Mouse (Mus musculus): Measurements from ENCODE around the gene Bcl6b.

The Bcl6b gene

DNA sequence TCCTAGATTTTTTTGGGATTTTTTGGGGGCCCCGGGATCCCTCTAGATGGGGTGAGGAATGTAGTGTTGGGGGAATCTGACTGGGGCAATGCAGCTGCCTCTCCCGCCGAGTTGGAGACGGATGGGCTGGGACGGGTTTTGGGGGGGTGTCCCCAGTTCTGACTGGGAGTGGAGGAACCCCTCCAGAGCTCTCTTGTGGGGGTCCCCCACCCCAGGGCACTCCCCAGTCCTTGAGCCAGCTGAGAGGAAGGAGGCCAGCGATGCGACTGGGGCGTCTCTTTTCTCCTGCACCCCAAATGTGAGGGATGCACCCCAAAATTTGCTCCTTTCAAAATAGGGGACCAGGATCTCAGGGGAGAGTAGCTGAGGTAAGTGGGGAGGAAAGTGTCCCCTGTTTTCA lies 3.4 kb upstream of the Bcl6b start:
- DNase-seq: no peak

DNA sequence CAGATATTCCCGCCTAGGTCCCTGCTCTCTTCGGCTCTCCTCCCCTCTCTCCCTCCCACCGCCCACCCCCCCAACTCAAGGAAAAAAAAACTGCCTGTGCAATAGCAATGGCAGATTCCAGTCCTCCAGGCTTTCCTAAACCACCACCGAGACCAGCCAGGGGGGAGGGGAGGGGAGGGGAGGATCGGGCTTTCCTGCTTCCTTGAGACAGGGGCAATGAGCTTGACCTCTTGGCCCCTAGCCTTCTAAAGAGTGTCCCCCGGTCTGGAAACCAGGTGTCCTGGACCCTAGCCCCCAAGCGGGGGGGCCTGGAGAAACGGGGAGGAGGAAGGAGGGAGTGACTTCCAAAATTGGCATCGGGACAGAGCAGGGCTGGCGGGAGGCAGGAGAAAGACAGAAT lies 2.9 kb upstream of the Bcl6b start:
- DNase-seq: peak in 1 of 2 experiments; percentile 30

DNA sequence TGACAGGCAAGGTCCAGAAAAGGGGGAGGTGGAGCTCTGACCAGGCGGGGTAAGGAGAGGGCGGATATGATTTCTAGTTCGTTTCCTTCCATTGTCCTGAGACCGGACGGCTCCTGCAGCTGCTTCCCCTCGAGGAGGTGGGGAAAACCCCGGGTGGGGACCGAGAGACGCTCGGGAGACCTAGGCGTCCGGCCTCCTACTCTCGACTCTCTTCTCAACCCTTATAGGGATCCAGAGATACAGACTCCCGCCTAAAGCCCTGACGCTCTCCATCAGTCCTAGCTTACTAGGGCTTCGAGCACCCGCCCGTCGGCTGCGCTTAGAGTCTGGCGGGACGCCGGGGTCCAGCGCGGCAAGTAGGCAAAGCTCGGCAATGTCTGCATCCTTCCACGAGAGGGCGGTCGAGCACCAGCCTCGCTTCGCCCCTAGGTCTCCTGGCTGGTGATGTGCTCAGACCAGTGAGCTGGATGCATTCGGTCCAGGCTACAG lies 685 bp upstream of the Bcl6b start:
- peak; percentile 82 to 87 for DNase-seq

DNA sequence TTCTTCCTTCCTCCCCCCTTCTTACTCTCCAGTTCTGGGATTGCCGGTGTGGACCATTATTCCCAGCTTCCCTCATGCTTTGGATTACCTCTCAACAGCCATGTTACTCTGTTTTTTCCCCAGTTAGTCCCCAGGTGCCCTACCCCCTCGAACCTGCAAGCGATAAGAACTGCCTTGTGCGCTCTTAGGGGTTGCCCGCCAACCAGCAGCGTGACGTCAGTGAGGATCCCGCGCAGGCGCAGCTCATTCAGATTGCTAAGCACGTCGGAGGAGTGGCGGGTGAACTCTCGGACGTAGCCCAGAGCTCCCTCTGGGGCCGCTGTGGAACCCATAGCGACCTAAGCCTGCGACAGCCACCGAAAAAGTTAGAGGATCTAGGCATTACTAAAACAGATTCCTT lies 770 bp downstream of the Bcl6b start:
- peak; percentile 90 to 95 for DNase-seq

DNA sequence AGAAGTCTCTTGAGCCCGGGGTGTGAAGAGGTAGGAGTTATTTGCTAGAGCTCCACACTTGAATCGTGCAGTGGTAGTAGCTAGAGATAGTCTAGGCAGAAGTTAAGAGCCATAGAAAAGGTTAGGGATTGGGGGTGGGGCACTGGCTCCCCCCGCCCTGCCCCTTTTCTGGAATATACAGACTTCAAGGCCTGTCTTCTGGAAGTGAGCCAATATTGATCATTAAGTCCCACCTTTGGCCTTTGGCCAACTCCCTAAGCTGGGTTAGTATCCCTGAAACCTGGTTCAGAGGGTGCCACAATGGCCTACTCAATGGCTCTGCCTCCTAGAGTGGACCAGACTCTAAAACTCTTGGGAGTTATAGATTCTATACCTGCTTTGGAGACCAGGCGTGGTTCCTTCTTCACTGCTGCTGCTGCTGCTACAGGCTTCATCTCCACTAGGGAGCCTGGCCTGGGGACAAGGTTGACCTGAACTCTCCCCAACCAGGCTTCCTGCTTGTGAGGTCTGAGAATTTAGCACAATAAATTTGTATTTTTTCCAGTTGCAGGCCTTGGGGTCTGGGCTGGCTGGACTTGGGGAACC lies 1.8 kb downstream of the Bcl6b start:
- no peak for DNase-seq

DNA sequence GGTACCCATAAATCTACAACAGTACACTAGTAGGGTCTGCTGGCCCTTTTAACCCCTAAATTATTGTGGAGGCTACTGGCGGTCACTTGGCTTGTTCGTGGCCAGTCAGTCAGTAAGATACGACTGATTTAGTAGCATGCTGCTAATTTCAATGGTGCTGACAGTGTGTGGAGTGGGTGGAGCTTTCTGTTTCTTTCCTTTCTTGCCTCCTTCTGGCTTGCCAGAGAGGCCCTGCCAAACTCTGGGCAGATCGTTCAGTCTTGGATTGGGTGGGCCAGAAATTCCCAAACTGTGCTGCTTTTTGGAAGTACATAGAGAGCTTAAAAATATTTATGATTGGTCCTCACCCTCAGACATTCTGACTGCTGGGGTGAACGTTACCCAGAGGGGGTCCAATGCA lies 2.5 kb downstream of the Bcl6b start:
- no peak for DNase-seq

DNA sequence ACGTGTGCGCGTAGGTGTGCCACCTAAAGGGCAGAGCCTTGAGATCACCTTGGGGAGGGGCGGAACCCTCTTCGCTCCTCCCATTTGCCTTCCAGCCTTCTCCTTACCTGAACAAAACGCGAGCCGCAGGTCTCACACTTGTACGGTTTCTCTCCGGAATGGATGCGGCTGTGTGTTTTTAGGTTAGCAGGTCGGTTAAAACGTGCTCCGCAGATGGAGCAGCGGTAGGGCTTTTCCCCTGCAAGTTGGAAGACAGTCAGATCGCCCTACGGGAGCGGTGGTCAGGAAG lies 3.1 kb downstream of the Bcl6b start:
- DNase-seq: peak; percentile 66 to 72

DNA sequence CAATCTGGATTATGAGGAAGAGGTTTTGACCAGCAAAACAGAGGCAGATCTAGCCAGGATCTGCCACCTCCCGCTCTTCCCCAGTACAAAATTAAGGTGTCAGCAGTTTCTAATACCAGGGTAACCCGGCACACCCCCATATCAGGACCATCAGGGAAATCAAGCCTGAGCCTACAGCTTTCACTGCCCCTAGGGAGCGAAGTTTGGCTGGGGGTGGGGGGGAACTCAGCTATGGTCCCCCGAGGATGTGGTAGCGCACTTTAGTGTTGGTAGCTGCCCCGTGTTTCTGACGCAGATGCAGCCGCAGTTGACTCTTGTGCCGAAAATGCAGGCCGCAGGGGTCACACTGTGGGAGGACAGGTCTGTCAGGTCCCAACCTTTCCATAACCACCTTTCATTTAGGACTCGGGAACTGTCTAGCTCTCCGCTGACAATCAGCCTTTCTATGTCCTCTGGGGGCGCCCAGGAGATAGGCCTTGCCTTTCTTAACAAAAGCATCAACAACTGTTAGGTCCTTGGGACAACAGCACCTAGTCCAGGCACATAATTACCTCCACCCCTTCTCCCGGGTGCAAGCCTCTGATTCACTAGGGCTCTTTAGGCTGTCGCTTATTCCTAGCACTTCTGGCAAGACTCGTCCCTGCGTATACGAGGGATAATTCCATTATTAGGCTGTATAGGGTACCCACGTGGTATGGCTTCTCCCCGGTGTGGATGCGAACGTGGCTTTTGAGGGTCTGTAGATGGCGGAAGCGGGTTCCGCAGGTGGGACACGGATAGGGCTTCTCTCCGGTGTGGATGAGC lies 3.6 kb downstream of the Bcl6b start:
- DNase-seq: no peak

DNA sequence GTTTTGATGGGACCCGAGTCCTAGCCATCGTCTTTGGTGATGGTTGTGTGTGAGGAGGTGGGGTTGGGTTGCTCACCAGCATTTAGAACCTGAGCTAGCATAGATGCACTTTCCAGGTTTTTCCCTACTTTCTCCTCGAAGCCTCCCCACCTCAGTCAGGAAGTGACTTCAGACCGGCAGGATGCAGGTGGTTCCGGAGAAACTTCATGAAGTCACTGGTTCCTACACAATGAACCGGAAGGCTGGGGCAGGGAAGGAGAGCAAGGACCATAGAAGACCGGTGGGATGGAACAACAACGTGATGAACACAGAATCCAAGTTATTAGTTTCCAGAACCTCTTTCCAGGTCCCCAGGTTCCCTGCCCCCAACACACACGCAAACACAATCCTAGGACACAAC lies 5.9 kb downstream of the Bcl6b start:
- peak; percentile 65 to 77 for DNase-seq

DNA sequence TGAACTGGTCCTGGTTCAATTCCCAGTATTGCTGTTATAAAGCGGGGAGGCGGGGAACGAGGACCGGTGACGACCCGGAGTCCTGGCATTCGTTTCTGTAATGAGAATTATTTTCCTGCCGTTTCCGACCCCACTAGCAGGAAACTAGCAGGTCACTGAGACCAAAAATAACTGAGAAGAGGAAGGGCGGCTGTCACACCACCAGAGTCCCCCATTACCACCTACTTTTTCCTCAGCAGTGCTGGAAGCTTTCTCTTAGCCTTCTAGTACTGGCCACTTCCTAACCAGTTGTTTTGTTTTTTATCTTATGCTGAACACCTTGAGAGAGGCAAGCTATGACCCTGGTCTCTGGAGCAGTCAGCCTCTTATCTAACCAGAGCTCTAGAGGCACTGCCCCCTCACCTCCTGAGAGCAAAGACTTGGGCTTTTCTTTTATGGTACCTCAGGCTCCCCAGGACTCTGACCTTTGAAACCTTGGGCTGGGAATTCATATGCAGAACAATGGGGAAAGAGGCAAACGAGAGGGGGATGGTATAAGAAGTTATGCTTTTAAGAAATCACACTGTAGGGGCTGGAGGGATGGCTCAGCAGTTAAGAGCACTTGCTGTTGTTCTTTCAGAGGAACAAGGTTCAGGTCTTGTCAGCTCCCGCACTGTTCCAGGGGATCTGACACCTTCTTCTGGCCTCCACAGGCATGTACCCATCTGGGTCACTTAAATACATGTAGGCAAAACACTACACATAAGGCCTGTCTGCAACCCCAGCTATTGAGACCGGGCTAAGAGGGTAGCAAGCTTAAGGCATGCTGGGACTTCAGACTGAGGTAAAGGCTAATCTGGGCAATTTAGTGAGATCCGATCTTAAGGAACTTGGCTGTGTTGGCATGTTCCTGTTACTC lies 7.7 kb downstream of the Bcl6b start:
- peak in 1 of 2 experiments; percentile 26 for DNase-seq

DNA sequence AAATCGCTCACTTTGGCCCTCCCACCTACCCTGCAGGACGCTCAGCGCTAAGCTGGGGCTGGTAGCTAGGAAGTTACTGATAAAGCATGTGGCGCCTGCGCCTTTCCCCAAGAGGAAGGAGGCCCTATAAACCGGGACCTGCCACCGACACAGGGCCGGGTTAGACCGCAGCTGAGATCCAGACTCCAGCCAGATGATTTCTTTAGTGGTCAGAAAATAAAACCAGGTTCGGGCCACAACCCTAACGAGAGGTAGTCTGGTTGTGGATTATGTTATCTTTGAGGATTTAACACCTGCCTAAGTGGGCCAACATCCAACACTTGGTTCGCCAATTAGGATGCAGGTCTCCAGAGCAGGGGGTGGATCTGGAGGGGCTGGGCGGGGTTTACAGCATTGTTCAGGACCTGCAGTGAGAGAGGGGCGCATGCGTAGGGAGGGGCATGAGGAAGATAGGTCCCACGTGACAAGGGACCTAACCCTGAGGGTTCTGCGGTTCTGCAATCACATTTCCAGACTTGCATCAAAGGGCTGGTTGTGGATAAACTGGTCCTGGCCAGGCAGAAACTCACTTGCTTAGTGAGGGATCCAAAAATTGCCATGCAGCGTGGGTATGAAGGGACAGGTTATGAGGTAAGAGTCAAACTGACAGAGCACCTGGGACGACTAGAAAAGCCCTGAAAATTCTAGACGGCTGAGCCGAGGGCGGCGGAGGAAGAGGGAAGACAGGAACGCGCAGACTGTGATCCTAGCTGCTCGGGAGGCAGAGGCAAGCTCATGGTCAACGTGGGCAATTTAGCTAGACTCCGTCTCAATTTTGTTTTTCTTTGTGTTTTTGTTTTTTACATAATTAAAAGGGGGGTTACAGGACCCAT lies 8.6 kb downstream of the Bcl6b start, which contains the start of gene Slc16a13:
TSS of gene Slc16a13 (minus strand) at position 334 of the 872 bp plus-strand sequence.
- DNase-seq: peak; percentile 97 to 98

DNA sequence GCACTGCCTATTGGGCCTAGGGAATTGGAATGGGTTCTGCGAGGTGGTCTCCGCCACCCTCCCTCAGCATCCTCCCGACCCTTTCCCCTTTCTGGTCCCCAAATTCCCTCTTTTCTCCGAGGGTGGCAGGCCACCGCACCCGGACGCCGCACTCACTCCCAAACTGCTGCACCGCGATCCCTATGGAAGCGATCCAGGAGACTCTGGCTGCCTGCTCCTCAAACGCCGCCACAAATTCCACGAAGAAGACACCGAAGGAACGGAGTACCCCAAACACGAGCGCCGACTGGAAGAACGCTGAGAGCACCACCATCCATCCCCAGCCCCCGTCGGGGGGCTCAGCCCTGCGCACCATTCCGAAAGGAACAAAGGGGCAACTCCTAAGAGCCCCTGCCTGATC lies 9.3 kb downstream of the Bcl6b start:
- DNase-seq: peak in 1 of 2 experiments; percentile 24

DNA sequence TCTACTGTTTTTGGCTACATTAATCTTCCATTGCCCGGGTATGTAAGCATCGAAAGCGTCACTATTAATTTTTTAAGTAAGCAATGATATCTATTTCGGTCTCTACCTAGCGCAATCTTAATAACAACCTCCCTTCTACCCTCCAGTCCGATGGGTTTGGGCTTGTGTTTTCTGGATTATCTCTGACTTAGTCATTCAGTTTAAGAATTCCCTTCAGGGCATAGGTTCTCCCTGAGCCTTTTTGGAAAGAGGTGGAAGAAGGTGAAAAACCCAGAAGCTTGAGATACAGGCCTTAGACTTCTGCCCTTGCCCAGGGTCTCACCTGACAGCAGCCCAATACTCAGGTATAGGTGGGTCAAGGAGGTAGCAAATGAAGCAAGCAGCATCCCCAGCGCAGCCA lies 9.7 kb downstream of the Bcl6b start:
- no peak for DNase-seq

DNA sequence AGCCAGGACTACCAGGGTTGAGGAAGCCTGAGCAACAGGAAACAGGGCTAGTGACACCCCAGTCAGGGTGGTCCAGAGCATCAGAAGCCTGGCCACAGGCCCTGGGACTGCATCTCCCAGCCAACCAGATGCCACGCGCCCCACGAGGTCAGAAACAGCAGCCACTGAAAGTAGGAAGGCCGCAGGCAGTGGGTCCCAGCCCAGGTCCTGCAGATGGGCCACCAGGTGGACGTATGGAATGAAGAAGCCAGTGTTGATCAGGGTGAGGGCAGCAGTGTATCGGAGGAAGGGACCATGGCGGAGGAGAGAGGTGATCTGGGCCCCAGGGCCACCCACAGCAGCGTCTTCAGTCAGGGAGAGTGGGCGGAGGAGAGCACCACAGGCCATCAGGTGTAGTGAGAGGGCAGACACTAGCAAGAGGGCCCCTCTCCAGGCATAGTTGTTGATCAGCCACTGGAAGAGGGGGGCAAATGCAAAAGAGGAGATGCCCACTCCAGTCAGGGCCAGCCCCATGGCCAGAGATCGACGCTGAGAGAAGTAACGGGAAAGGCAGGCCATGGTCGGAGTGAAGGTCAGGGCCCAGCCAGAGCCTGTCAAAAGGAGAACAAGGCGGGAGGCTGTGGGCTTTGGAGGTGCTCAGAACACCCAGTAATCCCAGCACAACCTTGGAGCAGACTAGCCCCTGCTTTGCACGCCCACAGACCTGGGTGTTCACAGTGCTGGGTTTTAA lies 10.7 kb downstream of the Bcl6b start:
- no peak for DNase-seq

DNA sequence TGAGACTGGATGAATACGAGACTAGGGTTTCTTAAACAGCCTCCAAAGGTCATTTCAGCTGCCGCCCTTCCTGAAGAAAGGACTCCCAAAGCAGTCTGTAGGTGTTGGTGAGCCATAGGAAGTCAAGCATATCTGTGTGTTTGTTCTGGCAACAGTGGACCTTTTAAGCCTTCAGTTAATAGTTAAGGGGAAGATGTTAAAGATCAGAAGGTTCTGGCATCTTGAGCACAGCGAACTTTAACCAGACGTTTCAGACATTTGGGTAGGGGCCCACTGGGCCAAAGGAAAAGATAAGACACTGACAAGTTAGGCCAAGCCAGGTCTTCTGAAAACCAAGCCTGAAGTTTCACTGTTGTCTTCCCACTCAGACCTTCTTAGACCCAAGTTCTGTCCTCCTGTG lies 11.6 kb downstream of the Bcl6b start:
- no peak for DNase-seq

DNA sequence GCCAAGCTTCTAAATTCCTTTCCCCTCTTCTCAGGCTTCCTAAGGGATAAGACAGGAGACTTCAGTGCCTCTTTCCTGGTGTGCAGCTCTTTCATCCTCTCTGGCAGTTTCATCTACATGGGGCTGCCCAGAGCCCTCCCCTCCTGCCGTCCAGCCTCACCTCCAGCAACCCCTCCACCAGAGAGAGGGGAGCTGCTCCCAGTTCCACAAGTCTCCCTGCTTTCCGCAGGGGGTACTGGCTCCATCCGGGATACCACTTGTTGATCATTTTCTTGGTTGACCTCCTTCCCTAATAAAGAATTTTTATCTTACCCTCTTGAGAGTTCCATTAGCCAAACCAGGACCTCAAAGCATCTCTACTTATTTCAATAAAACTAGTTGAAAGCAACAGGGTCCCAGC lies 13.5 kb downstream of the Bcl6b start:
- no peak for DNase-seq

DNA sequence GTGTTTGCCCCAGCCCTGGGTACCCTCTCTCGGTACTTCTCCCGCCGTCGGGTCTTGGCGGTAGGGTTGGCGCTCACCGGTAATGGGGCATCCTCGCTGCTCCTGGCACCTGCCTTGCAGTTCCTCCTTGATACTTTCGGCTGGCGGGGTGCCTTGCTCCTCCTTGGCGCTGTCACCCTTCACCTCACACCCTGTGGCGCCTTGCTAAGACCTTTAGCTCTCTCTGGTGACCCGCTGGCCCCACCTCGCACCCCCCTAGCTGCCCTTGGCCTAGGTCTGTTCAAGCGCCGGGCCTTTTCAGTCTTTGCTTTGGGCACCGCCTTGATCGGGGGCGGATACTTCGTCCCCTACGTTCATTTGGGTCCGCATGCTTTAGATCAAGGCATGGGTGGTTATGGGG lies 14.3 kb downstream of the Bcl6b start:
- peak in 1 of 2 experiments; percentile 25 for DNase-seq

DNA sequence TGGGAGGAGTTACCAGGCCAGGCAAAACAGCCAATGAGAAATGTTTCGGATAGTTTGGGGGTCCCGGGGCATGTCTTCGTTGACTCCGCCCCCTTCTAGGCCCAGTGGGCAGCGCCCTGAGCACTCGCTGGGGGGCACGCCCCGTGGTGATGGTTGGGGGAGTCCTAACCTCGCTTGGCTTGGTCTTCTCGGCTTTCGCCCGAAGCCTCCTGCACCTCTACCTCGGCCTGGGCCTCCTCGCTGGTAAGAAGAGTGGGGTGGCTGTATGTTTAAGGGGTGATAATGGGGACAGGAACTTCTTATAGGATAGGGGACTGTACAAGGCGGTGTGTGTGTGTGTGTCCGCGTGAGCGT lies 14.8 kb downstream of the Bcl6b start:
- peak in 1 of 2 experiments; percentile 33 for DNase-seq

DNA sequence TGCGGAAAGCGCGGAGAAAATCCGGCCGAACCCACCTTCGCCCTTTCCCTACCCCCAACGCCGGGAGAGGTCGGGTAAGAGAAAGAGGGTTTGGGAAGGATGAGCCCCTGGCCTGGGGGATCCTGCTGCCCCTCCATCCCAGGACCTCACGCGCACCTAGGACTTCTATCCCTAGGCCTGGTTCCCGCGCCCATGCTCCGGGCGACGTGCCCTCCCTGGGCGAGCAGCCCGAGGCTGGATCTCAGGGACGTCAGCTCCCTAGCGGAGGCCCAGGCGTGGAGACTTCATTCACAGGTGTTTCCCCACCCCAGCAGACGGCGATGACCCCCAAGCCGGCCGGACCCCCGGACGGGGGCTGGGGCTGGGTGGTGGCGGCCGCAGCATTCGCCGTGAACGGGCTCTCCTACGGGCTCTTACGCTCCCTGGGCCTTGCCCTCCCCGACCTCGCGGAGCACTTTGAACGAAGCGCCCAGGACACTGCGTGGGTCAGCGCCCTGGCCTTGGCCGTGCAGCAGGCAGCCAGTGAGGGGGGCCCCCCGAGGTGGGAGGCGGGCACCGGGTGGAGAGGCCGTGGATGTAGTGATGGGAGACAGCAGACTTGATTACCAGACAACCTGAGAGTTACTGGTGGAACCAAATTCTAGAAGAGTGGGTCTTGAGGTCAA lies 15.3 kb downstream of the Bcl6b start:
- DNase-seq: peak in 1 of 2 experiments; percentile 39

DNA sequence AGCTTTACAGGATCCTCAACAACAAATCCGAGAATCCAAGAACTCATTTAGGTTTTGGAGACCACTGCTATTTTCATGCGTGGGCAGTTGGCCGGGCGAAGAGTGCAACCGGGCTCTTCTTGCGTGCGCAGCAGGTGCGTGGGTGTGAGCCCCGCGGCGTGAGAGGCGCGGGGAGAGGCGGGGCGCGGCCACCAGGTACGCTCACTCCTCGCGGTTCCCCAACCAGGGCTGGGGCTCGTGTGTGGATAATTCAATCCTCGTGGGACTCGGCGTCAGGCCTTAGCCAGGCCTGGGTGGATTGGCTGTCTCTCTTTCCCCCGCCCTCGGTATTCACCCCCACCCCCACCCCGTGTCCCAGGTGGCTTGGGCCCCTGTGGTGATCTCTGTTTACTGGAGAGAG lies 15.9 kb downstream of the Bcl6b start:
- peak in 1 of 2 experiments; percentile 63 for DNase-seq

DNA sequence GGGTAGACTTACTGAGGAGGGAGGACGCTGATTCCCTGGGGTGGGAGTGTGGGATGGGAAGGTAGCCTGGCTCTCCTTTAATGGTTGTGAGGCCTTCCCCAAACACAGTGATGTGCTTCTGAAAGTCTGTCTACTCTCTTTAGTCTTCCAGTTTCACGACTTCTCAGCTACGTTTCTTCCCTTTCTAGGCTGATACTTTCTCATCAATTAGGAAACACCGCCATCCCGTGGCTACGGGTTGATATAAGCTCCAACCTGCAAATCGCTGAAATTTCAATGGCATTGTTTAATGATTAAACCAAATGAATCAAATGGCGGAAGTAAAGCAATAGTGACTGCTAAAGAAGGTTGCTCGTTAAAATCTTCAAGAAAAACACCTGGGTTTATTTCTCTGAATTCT lies 16.7 kb downstream of the Bcl6b start:
- peak; percentile 80 to 86 for DNase-seq
